Mouse (Mus musculus) lung, adult 2 months (tissue): ENCODE data around the gene Gm7271. TPM values are rescaled to one million over a fixed set of nuclear protein-coding genes. Genes with fewer than 3 reads are reported as not detected.

Source experiments
- DNase-seq: peaks from one replicate; pipeline ENCODE4 v3.0.0; 2022
- H3K4me1 ChIP-seq: fragments of 200-500 bp; 2 replicates; pipeline ENCODE4 v1.6.1; 2011; ENCODE audit warnings: low read length; ENCODE audit not compliant: control insufficient read depth, insufficient read depth
- H3K4me3 ChIP-seq: fragments of 200-500 bp; replicated peaks from 2 replicates; pipeline ENCODE3; 2011; ENCODE audit warnings: low read depth, mild to moderate bottlenecking, control low read depth, low read length; ENCODE audit errors: extremely low read depth
- CTCF ChIP-seq: fragments of 200-500 bp; IDR thresholded peaks from 2 replicates; pipeline ENCODE4 v1.5.1; 2011; ENCODE audit warnings: mild to moderate bottlenecking, low read length, control low read depth; ENCODE audit not compliant: insufficient read depth
- POLR2A ChIP-seq: fragments of 200-500 bp; IDR thresholded peaks from 2 replicates; pipeline ENCODE4 v1.6.1; 2011; ENCODE audit warnings: low read depth, mild to moderate bottlenecking, control low read depth, low read length, borderline replicate concordance; ENCODE audit errors: extremely low read depth
- WGBS: fragments of 180-500 bp; shearing (Covaris S2); methylation state at CpG from one replicate; pipeline ENCODE4 v1.1.7; 2018; 5-methylcytosine and 5-hydroxymethylcytosine counted together
- polyA plus RNA-seq: library from polyadenylated mRNA; depleted of rRNA; stranded (reverse); fragments of >200 nt; gene quantifications from 2 replicates; pipeline ENCODE4 v1.2.3, GENCODE M21; 2012; rRNA removed

The Gm7271 gene
- polyA plus RNA-seq, 1 experiment, result not detected

DNA sequence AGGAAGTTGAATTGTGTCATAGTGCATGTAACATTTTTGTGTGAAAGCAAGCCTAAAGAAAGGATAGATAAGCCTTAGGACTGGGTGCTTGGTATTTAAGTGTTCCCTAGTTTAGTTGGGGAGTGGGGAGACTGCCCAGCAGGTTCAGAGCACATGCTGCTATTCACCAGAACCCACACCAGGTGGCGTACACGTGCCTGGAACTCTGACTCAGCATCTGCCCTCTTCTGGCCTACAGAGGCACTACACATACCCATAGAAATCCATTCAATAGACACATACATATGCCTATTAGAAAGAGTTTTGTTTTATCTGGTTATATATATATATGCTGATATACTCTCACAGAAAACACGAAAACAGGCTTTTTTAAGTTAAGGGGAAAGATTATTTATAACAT, 81.5 kb downstream of the Gm7271 start:
- Histone ChIP-seq H3K4me1 (no peaks in the 10 kb centered on the region), H3K4me3 (no peak overlapping the region)
- WGBS, result 40% methylated on average over 3 of the region's 3 CpGs
- peak; percentile 56 for DNase-seq
- TF ChIP-seq POLR2A (no peak), CTCF (peak; percentile 100)

Other genes with a start within 250 kb of the Gm7271 start
- 13.5 and 16.8 TPM in 2 replicates for gene Clock, start 179.2 kb upstream of the Gm7271 start, polyA plus RNA-seq
- gene Pdcl2, start 152.9 kb upstream of the Gm7271 start, polyA plus RNA-seq, result not detected in 2 replicates
- gene Nmu, start 120.3 kb upstream of the Gm7271 start, polyA plus RNA-seq, result 2.9 TPM in 1 of 2 replicates, not detected in the other
- gene Exoc1, start 45.3 kb downstream of the Gm7271 start, polyA plus RNA-seq, result 16.1 and 26.3 TPM in 2 replicates
- gene Cep135, start 104.7 kb downstream of the Gm7271 start, polyA plus RNA-seq, result 1.3 and 1.8 TPM in 2 replicates
- 4.9 and 6.0 TPM in 2 replicates for gene C530008M17Rik, start 172.5 kb downstream of the Gm7271 start, polyA plus RNA-seq